Mouse (Mus musculus) kidney, adult 8-10 months (tissue): ENCODE results near the gene Smim13.

Source experiments
- DNase-seq, 2 experiments: peaks; one replicate each; pipeline ENCODE4 v3.0.0; 2022

The Smim13 gene

GRCm38 (mm10) chr13:41291466-41291974 lies 41.9 kb downstream of the Smim13 start:
- no peak for DNase-seq

- no peak for DNase-seq
Measured at GRCm38 (mm10) chr13:41293595-41293994, 44.0 kb downstream of the Smim13 start.

GRCm38 (mm10) chr13:41295886-41296285 lies 46.2 kb downstream of the Smim13 start:
- no peak for DNase-seq

GRCm38 (mm10) chr13:41296396-41296795 lies 46.8 kb downstream of the Smim13 start:
- no peak for DNase-seq

GRCm38 (mm10) chr13:41298533-41298932 lies 48.9 kb downstream of the Smim13 start:
- DNase-seq: no peak

- DNase-seq: no peak
Measured at GRCm38 (mm10) chr13:41298996-41299395, 49.4 kb downstream of the Smim13 start.

GRCm38 (mm10) chr13:41300037-41300436 lies 50.4 kb downstream of the Smim13 start:
- no peak for DNase-seq

GRCm38 (mm10) chr13:41302716-41303115 lies 53.1 kb downstream of the Smim13 start:
- peak; percentile 68 to 90 for DNase-seq

GRCm38 (mm10) chr13:41320749-41321148 lies 71.1 kb downstream of the Smim13 start:
- no peak for DNase-seq

- DNase-seq: no peak
Measured at GRCm38 (mm10) chr13:41321433-41321832, 71.8 kb downstream of the Smim13 start.

GRCm38 (mm10) chr13:41324631-41325030 lies 75.0 kb downstream of the Smim13 start:
- no peak for DNase-seq

- no peak for DNase-seq
Measured at GRCm38 (mm10) chr13:41325346-41325745, 75.7 kb downstream of the Smim13 start.

GRCm38 (mm10) chr13:41326134-41326533 lies 76.5 kb downstream of the Smim13 start:
- DNase-seq: no peak
